Mouse (Mus musculus): ENCODE results near the gene Rbfox2.

Rbfox2 gene

DNA sequence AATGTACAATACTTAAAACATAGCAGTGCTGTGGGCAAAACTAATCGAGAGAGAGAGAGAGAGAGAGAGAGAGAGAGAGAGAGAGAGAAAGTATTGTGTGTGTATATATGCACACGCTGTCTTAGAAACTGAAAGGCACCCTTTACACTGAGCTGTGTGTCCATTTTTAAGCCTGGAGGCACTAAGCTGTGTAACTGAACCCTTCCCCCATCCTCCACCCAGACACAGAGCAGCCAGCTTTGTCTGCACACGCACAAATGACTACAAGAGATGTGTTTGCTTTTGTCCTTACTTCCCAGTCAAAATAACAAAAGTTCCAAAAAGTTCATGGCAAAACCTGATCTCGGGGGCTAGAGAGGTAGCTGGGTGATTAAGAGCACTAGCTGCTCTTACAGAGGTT, 80.9 kb downstream of the Rbfox2 start:
- no peak for DNase-seq

- DNase-seq: no peak
Observed at GRCm38 (mm10) chr15:77225274-77225673, 81.5 kb downstream of the Rbfox2 start.

- no peak for DNase-seq
Observed at GRCm38 (mm10) chr15:77220833-77221232, 86.0 kb downstream of the Rbfox2 start.

DNA sequence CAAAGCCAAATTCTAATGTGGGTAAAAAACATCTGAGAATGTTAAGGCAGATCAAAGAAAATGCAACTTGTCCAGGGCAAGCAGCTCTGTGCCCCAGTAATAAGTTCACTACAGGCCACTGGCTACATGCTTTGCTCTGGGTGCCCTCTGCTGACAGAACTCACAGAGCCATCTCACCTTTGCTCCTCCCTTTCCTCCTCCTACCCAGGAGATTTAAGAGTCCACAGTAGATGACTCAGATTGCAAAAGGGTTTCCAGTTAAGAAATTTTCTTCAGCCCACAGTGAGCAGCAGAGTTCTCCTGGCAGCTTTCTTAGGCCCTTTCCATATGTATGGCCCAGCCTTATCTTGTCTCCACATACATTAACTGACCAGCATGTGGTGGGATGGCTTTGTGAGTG, 86.7 kb downstream of the Rbfox2 start:
- DNase-seq: no peak

DNA sequence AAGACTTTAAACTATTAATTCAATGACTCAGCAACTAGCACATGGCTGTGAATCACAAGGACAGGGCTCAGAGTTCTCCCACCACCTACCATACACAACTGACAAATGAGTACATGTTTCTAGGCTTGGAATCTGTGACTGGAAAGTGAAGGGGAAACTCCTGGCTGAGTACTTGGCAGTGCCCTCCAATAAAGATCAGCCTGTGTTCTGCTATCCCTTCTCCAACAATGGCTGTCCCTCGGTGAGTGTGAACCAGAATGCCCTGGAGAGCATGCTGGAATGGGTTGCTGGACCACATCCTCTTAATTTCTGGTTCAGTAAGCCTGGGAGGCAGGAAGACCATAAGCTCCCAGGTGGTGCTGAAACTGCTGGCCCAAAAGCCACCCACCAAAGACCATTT, 87.2 kb downstream of the Rbfox2 start:
- no peak for DNase-seq

DNA sequence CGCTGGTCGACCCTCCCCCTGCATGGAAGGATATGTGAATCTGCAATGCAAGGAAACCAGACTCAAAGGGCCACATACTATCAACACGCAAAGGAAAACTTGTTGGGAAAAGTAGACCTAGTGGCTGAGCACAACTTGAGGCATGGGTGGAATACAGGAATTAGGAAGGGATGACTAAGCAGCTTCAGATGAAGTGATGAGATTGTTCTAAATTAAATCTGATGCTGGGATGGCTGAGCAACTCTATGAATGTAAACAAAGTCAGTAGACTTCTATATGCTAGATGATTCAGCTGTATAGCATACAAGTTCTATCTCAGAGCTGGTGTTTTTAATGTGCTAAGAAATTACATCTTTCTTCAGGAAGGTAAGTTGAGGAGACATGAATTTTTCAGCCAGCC, 88.8 kb downstream of the Rbfox2 start:
- DNase-seq: no peak

GRCm38 (mm10) chr15:77217523-77217922, 89.3 kb downstream of the Rbfox2 start:
- no peak for DNase-seq

GRCm38 (mm10) chr15:77216704-77217103, 90.1 kb downstream of the Rbfox2 start:
- no peak for DNase-seq

- DNase-seq: no peak
Observed at GRCm38 (mm10) chr15:77215178-77215800, 91.5 kb downstream of the Rbfox2 start.

GRCm38 (mm10) chr15:77214410-77215107, 92.2 kb downstream of the Rbfox2 start:
- DNase-seq: no peak

DNA sequence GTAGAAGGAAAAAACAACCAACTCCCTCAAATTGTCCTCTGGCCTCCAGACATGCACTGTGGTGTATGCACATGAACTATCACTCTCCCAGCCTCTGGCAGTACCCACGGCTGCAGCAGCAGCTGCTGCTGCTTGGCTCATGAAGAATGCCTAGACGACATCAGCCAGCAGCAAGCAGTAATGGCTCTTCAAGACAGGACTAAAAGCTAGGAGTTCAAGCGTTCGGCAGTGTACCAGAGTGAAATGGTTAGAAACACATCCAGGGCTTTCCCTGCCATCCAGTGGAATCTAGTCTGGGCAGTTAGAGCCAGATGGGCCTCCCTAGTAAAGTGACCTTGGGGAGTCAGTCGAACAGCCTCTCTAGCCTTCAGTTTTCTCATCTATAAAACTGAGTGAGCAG, 93.0 kb downstream of the Rbfox2 start:
- no peak for DNase-seq

GRCm38 (mm10) chr15:77212818-77213217, 94.0 kb downstream of the Rbfox2 start:
- no peak for DNase-seq

GRCm38 (mm10) chr15:77212217-77212757, 94.5 kb downstream of the Rbfox2 start:
- DNase-seq: no peak

GRCm38 (mm10) chr15:77206996-77207395, 99.8 kb downstream of the Rbfox2 start:
- no peak for DNase-seq

DNA sequence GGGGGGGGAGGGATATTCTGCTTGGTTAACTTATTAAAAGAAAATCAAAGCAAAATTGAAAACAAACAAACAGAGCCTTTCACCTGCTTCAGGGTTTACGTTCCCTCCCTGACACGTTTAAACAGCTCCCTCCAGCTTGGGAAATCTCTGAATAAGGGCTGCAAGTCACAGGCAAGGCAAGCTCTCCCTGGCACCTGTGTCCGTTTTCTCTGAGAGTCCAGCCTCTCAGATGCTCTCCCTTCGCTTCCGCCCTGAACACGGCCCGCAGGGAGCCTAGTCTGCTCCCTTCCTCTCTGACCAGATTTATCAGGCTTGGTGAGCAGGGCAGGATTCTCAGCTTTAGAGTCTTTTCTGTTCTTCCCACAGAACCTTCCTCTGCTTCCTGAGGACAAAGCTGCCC, 101.9 kb downstream of the Rbfox2 start:
- DNase-seq: no peak

GRCm38 (mm10) chr15:77203255-77203981, 103.4 kb downstream of the Rbfox2 start:
- DNase-seq: no peak

DNA sequence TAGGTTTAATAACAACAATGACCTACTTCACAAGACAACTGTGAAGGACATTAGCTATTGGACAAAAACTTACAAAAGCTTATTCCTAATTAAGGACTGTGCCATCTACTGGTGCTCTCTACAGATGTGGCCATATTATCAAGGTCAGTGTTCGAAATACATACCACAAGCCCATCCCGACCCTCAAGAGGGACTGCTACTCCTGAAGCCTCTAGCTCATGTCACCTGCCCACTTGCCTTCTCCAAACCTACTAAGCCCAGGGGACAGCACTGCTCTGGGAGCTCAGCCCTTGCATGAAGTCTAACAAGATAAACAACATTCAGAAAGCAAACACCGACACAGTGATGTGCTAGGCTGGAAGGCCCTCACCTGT, 103.9 kb downstream of the Rbfox2 start:
- no peak for DNase-seq

- DNase-seq: no peak
Observed at GRCm38 (mm10) chr15:77202223-77202622, 104.6 kb downstream of the Rbfox2 start.

DNA sequence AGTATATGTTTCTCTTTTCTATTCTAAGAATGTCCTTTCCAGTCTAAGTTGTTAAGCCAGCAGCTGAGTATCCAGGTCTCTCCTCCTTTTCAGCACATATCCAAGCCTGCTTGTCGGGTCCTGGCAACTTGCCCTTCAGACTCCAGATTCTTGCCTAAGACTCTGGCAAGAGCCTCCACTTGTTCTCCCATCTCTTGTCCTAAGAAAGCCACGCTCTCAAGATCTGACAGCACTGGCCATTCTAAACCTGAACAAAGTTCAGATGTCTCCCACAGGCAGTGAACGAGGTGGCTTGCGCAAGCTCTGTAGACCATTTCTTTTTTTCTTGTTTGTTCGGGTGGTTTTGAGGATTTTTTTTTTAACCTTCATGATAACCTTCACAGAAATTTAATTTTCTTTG, 110.0 kb downstream of the Rbfox2 start:
- DNase-seq: peak; percentile 53

GRCm38 (mm10) chr15:77196001-77196400, 110.8 kb downstream of the Rbfox2 start:
- DNase-seq: no peak

DNA sequence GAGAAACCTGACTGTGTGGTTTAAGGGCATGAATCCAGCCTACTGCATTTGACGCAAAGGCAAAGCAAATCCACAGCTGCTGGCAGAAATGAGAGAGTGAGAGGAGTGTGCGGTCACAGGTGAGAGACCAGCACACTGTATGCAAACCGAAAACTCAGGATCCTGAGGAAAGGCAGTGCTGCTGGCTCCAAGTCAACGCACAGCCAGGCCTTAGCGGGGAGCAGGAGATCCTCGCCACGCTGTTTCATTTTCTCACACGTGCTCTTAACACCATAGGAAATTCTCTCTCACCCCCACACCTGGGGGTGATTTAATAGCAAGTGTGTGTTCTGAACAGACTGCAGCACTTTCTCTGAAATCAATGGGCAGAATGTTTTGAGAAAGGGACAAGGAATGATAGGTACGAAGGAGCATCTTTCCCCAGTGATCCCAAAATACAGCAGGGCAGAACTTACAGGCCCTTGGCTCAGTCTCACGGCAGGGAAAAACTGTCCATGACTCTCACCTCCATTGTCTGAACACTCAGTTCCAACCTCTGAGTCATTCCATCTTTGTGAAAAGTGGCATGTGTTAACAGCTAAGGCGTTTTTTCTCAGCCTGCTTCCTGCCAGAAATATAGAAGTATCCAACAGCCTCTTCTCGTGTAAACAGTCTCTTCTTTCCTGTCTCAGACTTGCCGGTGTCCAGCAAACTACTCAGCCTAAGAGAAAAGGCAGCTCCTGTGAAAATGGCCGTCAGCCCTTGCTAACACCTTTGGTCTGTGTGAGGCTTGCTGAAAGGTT, 114.5 kb downstream of the Rbfox2 start:
- peak; percentile 64 for DNase-seq

DNA sequence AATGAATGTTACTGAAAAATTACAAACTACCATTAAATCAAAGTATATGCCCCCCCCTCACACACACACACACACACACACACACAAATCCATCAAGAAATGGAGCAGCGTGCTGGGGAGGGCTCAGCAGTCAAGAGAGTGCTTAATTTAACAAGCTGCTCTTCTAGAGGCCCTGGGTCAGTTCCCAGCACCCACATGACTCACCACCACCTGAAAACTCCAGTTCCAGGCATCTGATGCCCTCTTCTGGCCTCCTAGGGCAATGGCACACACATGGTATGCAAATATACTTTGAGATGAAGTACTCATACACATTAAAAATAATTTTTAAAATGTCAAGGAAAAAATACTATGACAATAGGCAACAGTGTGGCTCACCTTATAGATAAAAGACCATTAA, 120.7 kb downstream of the Rbfox2 start:
- DNase-seq: no peak

DNA sequence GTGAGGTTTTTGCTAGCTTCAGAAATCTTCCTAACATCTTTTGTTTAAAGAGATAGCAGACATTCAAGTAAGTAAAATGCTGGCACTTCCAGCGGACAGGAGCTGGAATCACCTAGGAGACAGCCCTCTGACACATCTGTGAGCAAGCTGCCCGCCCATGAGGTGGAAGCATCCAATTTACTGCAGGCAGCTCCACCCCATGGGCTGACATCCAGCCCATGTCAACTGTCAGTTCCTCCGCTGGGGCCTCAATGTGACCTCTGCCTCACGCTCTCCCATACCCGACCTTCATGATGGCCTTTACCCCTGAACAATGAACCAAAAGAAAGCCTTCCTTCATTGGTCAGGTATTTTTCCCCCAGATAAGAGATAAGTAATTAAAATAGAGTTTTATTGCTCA, 121.2 kb downstream of the Rbfox2 start:
- DNase-seq: no peak

Measured in right cerebral cortex, adult 18-20 months (tissue).